Mouse (Mus musculus): ENCODE data around the gene Hist1h3e.

Gene Hist1h3e

GRCm38 (mm10) chr13:23538249-23538648, 23.9 kb downstream of the Hist1h3e start:
- no peak for DNase-seq (ENCODE audit: inconsistent ontology term)

GRCm38 (mm10) chr13:23537006-23537710, 25.0 kb downstream of the Hist1h3e start:
- DNase-seq (ENCODE audit: inconsistent ontology term), result no peak

GRCm38 (mm10) chr13:23536076-23536822, 25.9 kb downstream of the Hist1h3e start:
- no peak for DNase-seq (ENCODE audit: inconsistent ontology term)

GRCm38 (mm10) chr13:23535137-23536075, 26.8 kb downstream of the Hist1h3e start, which contains the start of gene Hist1h3g:
Gene Hist1h3g (plus strand): TSS chr13:23535422.
- DNase-seq (ENCODE audit: inconsistent ontology term), result peak; percentile 94

- DNase-seq (ENCODE audit: inconsistent ontology term), result peak; percentile 29
Observed at GRCm38 (mm10) chr13:23534368-23535131, 27.6 kb downstream of the Hist1h3e start.

GRCm38 (mm10) chr13:23533560-23534367, 28.4 kb downstream of the Hist1h3e start, which contains the start of gene Hist1h2af:
Gene Hist1h2af (plus strand): TSS chr13:23533906.
- peak; percentile 84 for DNase-seq (ENCODE audit: inconsistent ontology term)

GRCm38 (mm10) chr13:23532262-23533075, 29.7 kb downstream of the Hist1h3e start:
- DNase-seq (ENCODE audit: inconsistent ontology term), result no peak

GRCm38 (mm10) chr13:23530901-23531875, 31.0 kb downstream of the Hist1h3e start, which contains the start of gene Hist1h4h:
Gene Hist1h4h (plus strand): TSS chr13:23531050.
- peak; percentile 97 for DNase-seq (ENCODE audit: inconsistent ontology term)

GRCm38 (mm10) chr13:23530181-23530900, 31.8 kb downstream of the Hist1h3e start:
- peak; percentile 82 for DNase-seq (ENCODE audit: inconsistent ontology term)

GRCm38 (mm10) chr13:23529480-23530165, 32.5 kb downstream of the Hist1h3e start:
- no peak for DNase-seq (ENCODE audit: inconsistent ontology term)

- DNase-seq (ENCODE audit: inconsistent ontology term), result no peak
Observed at GRCm38 (mm10) chr13:23529005-23529404, 33.2 kb downstream of the Hist1h3e start.

GRCm38 (mm10) chr13:23526312-23526711, 35.9 kb downstream of the Hist1h3e start:
- DNase-seq (ENCODE audit: inconsistent ontology term), result peak; percentile 80

GRCm38 (mm10) chr13:23525901-23526300, 36.3 kb downstream of the Hist1h3e start:
- no peak for DNase-seq (ENCODE audit: inconsistent ontology term)

GRCm38 (mm10) chr13:23524654-23525053, 37.5 kb downstream of the Hist1h3e start:
- DNase-seq (ENCODE audit: inconsistent ontology term), result peak; percentile 62

- DNase-seq (ENCODE audit: inconsistent ontology term), result no peak
Observed at GRCm38 (mm10) chr13:23523976-23524375, 38.2 kb downstream of the Hist1h3e start.

- DNase-seq (ENCODE audit: inconsistent ontology term), result peak; percentile 55
Observed at GRCm38 (mm10) chr13:23521703-23522102, 40.5 kb downstream of the Hist1h3e start.

GRCm38 (mm10) chr13:23519416-23519815, 42.8 kb downstream of the Hist1h3e start:
- DNase-seq (ENCODE audit: inconsistent ontology term), result peak; percentile 80

Measured in Muller cell, postnatal 12 days (primary cell).